Mouse (Mus musculus): ENCODE measurements at regions not wholly inside any gene's neighbourhood (a gene's known extent, or its start where the extent isn't known, plus 50 kb on each side); places are given as distances from the start of the nearest gene placed in this dataset.
"Not testable (repeated sequence)": the region's sequence is repeated elsewhere in the genome, so short reads cannot be mapped to it uniquely, and the experiment has no call there.

DNA sequence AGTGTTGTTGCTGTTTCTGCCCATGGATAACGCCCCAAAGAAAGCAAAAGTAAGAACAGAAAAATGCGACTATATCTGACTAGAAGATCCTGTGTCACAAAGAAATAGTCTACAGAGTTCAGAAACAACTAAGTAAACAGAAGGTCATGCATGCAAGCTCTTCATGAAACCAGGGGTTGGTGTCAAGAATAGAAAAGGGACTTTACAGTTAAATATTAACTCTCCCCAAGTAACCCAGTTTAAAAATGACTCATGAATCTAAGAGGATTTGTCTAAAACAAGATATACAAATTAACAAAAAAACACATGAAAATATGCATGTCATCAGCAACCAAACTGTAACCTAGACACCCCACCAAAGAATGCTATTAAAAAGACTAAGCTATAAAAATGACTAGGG, 381.4 kb upstream of the Ptger4 start:
- DNase-seq (ENCODE audit: low read depth, low spot score), result no peak

DNA sequence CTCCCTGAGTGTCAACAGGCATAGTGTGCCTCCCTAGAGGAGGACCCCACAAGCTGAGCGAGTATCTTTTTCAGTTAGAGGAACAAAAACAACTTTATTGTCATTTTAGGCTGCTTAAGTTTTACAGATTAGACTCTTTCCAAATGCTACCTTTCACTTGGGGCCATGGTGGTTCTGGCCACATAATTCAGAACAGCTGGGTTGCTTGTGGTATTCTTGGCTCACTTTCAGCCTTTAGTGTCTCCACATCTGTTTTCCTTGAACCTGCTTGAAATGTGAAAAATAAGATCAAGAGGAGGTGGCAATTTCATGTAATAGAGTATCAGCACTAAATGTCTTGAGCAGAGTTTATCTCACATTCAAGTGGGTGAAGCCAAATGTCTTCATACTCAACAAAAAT, 402.7 kb upstream of the Ptger4 start:
- DNase-seq (ENCODE audit: low read depth, low spot score), result no peak

DNA sequence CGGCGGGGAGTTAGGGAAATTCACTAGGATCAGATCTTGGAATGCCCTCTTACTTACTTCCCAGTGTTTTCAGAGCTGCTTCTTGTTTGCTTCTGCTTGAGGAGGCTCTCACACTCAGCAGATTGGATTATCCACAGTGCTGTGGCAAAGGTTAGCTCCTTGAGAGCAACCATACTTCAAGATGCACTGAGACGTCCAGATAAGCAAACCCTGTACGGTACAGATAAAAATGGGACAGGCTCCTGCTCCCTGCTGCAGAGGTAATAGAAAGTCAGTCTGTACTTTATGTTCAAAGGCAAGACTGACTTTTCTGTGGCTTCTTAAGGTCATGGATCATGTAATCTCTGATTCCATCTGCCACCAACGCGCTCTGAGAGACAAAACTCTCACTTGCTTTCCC, 414.8 kb upstream of the Ptger4 start:
- DNase-seq (ENCODE audit: low read depth, low spot score), result no peak

DNA sequence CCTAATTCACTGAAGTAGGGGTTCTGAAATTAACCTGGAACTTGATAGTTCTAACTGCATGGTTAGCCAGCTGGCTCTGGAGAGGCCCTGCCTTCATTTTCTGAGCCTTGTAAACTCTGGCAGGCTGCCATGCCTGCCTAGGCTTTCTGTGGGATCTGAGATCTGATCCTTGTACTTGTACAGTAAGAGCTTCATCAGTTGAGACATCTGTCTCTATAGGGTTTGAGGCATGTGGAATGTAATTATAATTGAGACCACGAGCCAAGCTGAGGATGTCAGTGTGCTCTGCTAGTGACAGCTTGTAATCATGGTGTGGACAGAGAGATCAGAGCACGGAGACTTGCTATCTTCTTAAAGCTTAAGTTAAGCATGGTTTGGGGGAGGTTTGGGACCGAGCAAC, 416.8 kb upstream of the Ptger4 start:
- no peak for DNase-seq (ENCODE audit: low read depth, low spot score)

DNA sequence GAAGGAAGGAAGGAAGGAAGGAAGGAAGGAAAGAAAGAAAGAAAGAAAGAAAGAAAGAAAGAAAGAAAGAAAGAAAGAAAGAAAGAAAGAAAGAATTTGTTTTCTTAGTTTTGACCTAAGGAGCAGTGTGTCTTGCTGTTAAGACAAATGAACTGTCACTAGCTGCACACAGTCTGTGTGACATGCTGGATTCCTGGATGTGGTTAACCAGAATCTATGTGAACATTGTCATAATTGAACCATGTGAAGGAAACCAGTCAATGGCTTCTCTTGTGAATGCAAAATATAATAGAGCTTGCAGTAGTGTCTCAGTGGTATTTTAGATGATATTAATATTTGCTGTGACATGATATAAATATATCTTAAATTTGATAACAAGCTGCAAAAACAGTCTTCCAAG, 427.8 kb upstream of the Ptger4 start:
- no peak for DNase-seq (ENCODE audit: low read depth, low spot score)

DNA sequence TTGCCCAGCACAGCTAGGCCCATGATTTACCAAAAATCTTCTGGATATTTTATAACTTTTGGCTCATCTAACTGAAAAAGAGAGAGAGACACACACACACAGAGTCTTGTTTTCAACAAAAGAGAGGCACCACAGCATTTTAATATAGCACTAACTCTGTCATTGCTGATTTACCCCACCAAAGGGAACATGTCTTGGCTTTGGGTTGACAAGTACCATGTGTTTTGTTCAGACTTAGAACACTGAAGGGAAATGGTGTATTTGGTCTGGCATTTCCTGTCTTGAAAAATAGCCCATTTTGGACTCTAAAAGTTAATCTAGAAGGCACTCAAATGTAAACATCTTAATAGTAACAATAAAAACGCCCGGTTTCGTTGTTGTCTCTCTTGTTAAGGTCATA, 432.7 kb upstream of the Ptger4 start:
- no peak for DNase-seq (ENCODE audit: low read depth, low spot score)

DNA sequence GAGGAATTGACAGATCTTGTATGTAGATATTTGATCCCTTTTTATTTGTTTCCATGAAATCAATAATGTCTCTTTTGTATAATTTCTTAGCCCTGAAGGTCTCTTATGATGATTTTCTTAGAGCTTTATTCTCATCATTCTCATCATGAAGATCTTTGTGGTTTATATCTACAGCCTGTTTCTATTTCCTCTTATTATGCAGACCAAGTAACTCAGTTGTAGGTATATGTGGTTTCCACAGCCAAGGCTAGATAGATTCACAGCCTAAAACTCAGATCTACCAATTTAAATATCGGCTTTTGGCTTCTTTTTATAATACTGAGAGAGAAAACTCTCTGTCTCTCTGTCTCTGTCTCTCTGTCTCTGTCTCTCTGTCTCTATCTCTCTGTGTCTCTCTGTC, 449.8 kb upstream of the Ptger4 start:
- DNase-seq (ENCODE audit: low read depth, low spot score), result no peak

DNA sequence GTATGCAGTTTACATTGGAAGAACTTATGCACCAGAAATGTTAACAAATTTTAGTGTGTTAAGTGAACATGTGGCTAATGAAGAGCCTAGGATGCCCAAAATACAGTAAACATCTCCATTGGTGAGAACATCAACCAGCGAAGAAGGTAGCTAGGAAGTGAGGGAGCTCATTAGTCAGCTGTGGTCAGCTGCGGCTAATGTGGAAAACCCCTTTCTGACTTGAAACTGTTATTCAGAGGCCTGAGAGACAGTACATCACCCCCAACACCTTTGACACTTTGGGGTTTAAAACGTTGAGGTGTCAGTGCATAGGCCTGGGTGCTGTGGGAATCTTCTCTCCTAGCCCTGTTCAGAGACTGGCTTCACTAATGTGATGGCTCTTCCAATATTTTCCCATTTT, 451.0 kb upstream of the Ptger4 start:
- no peak for DNase-seq (ENCODE audit: low read depth, low spot score)

DNA sequence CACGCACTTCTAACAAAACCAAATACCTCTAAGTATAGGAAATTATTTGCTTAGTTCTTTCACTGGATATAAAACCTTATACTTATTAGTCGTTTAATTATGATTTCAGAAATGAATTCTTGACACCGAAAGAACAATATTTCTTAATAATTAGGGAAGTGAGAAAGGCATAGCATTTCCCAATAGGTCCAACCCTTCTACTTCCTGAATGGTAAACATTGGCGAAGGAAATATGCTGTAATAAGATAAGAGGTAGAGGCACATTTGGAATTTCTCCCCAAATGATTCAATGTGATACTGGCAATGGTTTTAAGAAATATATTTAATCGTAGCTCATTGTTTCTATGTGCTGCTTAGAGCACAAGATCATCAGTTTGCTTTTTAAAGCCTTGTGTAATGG, 464.5 kb upstream of the Ptger4 start:
- DNase-seq (ENCODE audit: low read depth, low spot score), result no peak

DNA sequence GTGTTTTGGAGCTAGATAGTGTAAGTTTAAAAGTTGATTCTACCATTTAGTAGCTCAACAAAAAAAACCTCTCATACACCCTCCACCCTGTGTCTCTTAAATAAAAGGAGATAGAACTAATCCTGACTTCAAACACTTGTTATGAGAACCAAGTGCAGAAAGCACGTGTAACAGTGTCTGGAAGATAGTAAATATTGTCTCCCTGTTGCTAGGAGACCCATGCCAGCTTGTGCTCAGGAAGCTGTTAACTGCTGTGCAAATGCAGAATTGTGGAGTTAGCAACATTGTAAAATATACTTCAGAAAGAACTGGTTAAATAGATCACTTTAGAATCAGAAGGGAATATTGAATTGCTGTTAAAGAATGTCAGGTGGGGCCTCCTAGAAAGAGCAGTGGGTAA, 496.7 kb upstream of the Ptger4 start:
- DNase-seq (ENCODE audit: low read depth, low spot score), result no peak

DNA sequence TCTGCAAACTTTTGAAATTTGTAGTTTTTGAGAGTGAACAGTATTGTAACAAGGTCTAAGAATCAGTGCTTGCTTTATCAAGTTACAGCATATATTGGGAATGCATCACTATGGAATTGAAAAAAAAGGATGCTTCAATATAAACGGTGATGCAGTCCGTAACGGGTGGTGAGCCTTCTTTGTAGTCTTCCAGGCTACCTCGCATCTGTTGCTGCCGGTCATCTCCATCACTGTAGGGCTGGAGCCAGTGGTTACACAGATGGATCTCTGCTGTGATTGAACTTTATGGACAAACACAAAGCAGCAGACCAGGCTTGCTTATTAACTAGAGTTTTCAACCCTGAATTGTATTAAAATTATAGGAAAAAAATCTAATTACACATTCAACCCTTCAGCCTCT, 499.9 kb upstream of the Ptger4 start:
- DNase-seq (ENCODE audit: low read depth, low spot score), result no peak

DNA sequence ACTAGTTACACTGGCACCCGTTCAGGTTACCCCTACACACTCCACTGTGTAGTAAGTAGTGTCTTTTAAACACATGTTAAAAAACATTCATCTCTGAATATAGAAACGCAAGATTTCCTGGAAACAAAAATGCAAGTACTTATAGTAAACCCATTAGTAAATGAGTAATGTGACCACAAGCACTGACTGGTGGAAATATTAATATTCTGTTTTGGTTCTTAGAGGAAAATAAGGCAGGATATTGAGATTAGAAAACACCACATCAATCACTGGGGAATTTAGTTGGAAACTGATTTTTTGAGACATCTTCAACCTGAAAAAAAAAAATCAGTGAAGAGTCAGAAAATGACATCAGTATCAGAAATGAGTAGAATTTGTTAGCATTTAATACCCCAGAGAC, 514.7 kb upstream of the Ptger4 start:
- DNase-seq (ENCODE audit: low read depth, low spot score), result no peak

DNA sequence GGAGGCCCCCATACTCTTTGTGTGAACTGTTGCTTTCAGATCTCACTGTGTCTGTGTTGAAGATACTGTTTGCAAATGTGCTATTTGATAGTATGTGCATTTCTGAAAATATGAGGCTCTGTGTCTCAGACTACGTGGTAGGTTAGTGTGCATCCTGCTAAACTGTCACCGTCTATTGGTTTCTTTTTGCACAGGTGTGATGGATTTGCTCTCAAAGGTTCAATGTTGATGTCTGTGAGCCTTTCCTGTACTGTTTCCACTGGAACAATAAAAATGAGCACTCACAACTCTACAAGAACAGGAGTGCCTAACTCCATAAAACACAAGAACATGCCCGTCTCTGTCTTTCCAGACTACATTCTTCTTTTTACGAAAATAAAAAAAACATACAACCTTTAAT, 518.2 kb upstream of the Ptger4 start:
- no peak for DNase-seq (ENCODE audit: low read depth, low spot score)

DNA sequence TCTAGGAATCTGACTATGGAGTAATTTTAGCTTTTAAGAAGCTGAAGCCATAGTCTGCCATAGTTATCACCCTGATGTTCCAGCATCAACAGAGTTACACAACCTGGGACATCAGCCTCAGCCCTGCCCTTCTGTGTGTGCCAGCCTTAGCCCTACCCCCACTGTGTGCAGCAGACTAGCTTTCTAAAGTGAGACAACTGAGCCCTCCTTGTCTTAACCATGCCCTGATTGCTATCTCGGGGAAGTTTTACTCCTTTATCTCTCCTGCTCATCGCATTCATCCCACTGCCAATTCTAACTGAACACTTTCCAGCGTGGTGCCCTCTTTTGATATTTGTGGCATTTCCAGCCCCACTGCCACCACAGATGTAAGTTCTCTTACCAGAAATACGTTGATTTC, 522.5 kb upstream of the Dab2 start:
- DNase-seq (ENCODE audit: low read depth, low spot score), result no peak

DNA sequence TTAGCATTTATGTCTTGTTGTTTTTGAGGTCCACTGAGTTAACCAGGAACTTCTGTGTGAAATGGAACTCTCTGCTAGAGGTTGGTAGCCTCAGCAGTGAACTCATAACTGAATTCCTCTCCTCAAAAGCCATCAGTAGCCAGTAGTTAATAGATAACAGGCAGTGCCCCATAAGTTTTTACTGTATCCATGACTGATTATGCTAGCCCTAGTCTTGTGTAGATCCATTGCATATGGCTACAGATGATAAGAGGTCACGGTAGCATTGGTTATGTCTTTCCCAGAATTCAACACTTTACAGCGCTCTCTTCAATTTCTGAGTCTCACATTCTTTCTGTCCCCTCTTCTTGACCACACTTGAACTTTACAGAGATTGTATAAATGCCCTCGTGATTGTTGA, 499.7 kb upstream of the Dab2 start:
- DNase-seq (ENCODE audit: low read depth, low spot score), result no peak

DNA sequence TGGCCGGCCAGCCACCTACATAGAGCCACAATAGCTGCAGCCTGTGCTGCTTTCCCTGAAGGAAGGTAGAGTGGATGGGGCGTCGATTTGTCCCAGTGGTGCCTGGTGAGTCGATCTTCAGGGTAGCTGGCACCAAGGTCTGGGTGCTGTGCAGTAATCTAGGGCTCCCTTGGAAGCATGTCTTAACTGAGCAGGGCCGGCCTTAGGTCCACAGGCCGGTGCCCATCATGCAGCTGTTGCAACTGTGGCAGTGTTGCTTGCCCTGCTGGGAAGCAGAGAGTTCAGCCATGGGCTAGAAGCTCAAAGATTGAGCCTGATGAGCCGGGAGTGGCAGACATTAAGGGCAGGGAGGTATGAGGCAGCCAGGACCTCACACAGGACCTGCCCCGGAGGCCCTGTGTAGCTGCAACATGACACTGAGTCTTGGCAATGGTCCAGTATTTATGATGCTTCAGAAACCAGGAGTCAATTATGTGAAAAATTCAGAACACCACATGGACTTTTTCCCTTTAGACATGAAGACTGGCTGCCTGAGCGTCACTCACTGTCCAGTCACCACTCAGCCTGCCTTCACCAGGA, 488.3 kb upstream of the Dab2 start:
- DNase-seq (ENCODE audit: low read depth, low spot score), result no peak

DNA sequence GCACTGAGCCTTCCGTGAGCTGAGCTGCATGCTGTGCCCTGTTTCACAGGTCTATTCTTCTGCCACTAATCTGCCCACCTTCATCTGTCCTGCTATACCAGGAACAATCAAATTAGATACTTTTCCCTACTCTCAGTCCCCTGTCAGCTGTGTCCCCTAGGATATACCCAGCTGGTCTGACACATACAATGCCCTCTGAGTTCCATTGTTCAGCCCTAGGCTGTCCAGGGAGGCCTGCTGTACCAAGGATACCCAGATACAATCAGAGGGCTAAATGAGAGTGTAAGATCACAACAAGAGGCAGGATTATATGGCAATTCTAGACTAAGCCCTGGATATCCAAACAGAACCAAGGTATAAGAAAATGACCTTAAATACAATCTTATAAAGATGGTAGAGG, 487.6 kb upstream of the Dab2 start:
- DNase-seq (ENCODE audit: low read depth, low spot score), result no peak

DNA sequence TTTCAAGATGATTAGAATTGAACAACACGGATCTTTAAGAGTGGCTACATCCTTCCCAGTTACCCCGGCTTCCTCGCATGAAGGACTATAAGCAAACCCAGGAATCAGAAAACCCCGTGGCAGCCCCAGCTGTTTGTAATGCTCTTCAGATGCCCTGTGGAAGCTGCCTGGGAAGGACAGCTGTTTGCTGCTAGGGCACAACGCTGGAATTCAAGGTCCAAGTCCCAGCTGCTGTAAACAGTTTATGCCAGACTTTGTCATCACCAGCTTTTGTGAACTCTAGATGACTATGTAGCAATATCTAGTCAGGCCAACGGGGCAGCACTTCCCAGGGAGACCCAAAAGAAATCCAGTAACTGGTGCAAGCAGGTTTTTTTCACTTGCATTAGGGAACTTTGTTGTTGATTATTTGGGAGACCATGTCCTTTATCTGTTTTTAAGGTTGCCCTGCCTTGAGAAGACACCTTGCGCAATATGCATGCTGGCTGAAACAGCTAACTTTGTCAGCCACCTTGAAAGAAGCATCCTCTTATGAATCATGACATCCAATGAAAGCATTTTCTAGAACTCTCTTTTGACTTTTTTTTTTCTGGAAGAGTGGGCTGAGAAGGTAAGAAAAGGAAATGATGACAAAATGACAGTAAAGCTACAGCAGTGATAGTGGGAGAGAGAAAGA, 481.5 kb upstream of the Dab2 start:
- DNase-seq (ENCODE audit: low read depth, low spot score), result no peak

DNA sequence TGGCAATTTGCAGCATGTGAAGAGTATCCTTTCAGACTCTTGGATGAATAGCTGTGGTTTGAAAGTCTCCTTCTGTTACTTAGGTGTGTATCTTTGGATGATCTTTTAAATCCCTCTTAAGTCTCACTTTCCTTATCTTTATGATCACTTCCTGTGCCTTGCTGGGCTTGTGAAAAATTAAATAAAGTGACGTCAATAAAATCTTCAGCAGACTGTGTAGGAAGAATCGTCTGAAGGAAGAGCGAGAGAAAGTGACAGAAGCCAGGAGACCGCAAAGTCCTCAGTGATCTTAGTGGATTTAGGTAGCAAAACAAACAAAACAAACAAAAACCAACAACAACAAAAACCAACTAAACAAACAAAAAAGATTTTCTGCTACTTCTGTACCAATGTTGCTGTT, 459.6 kb upstream of the Dab2 start:
- no peak for DNase-seq (ENCODE audit: low read depth, low spot score)

DNA sequence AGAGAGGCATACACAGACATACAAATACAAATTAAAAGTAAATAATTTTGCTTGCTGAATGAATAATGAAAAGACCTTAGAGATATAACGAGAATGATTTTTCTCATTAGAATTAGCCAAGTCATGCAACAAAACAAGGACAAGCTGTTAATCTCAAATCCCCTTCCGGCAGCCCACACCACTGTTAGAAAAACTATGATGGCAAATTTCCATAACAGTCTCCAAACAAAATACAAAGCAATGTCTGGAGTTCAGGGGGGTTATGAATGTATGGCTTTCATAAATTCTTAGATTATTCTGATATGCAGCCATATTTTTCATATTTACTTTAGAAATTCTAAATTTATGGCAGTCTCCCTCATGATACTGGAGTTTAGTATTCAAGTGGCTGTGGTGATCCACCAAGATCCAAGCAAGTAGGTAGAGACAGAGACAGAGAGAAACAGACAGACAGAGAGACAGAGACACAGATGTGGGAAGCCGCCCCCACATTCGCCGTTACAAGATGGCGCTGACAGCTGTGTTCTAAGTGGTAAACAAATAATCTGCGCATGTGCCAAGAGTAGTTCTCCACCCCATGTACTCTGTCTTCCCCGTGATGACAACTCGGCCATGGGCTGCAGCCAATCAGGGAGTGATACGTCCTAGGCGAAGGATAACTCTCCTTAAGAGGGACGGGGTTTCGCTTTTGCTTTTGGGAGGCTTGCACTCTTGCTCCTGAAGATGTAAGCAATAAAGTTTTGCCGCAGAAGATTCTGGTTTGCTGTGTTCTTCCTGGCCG, 458.0 kb upstream of the Dab2 start:
- not testable (repeated sequence) for DNase-seq (ENCODE audit: low read depth, low spot score)

DNA sequence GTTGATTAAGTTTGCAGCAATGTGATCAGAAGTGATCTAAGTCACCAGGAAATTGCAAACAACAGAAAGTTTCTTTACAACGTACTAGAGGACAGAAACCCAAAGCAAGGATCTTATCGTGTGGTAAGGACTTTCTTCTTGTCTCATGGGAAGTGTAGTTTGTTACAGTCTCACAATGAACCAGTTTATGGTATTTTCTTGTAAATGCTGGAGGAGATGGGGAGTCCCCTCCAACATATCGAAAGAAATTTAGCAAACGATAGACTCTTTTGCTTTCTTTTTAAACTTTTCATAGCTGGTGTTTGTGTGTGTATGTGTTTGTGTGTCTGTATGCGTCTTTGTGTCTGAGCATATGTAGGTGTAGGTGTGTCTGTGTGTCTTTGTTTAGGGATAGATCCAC, 453.0 kb upstream of the Dab2 start:
- DNase-seq (ENCODE audit: low read depth, low spot score), result no peak

DNA sequence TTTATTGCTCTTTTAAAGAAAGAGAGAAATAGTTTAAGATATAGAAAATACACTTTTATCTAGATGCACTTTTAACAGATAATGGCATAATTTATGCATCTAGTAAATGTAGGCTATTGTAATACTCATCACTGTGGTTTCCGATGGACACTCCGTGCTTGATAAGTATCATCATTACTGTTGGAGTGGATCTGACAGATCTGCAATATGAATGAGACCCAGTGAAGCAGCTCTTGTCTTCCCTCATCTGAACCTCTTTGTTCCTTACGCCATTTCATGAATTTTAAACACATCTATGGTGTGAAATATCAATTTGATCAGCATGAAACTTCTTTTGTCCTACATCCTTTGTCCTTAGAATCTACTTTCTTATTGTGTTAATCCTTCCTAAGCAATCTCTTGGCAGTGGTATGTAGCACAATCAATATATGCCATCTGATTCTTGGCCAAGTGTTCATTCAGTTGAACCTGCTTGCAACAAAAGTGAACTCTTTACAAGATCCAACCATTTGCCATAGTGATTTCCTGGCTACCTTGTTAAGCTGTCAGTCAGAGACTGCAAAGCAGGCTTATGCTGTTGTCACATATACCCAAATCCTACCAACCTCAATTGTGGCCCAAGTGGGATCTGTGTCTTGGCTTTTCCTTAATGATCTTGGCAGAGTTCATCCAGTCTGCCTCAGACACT, 452.0 kb upstream of the Dab2 start:
- DNase-seq (ENCODE audit: low read depth, low spot score), result no peak

DNA sequence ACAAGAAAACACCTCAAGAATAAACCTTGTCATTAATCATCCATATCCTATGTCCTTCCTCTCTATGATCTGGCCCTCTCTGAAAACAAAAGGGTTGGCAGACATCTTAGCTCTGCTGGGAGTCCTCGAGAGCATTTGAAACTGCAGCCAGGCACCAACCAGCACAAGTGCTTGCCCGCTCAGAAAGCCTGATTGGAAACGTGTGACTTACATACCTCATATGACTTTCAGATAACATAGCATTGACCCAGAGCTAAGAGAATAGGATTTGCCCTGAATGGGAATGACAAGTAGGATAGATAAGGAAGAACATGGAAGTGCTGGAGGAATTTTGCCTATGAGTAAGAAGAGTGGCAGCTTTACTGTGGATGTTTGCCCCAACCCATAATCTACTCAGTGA, 447.1 kb upstream of the Dab2 start:
- no peak for DNase-seq (ENCODE audit: low read depth, low spot score)
